Mouse (Mus musculus) intestine, embryonic 14.5 days (tissue): ENCODE results near the gene Proser1. TPM values are rescaled to one million over a fixed set of nuclear protein-coding genes. Genes with fewer than 3 reads are reported as not detected.
A peak's percentile ranks its signal among the peaks of the same experiment; 100 is the strongest.

Experiments
- ATAC-seq: fragments of 200-750 bp; cut with Nextera tagmentation; replicated peaks from 2 replicates; pipeline ENCODE4 v1.8.0; 2017; ENCODE audit warnings: low read depth, moderate number of reproducible peaks, moderate TSS enrichment, moderate library complexity; ENCODE audit not compliant: low FRiP score, low TSS enrichment
- DNase-seq: peaks from one replicate; pipeline ENCODE4 v3.0.0-alpha.2; 2018; ENCODE audit warnings: low spot score
- H3K27ac ChIP-seq: fragments of 300-500 bp; sonication (generic); 2 replicates; pipeline ENCODE4 v1.5.1; 2014; ENCODE audit warnings: low read depth, mild to moderate bottlenecking, control low read depth
- H3K27me3 ChIP-seq: fragments of 300-500 bp; sonication (generic); replicated peaks from 2 replicates; pipeline ENCODE4 v1.6.1; 2014; ENCODE audit warnings: low read length, control low read depth; ENCODE audit not compliant: control insufficient read depth, insufficient read depth
- H3K36me3 ChIP-seq: fragments of 300-500 bp; sonication (generic); 2 replicates; pipeline ENCODE4 v1.6.1; 2014; ENCODE audit warnings: low read length, control low read depth; ENCODE audit not compliant: control insufficient read depth, insufficient read depth
- H3K4me1 ChIP-seq: fragments of 300-500 bp; sonication (generic); replicated peaks from 2 replicates; pipeline ENCODE4 v1.6.1; 2014; ENCODE audit warnings: low read length, control low read depth, mixed read lengths; ENCODE audit not compliant: control insufficient read depth, insufficient read depth
- H3K4me2 ChIP-seq: fragments of 300-500 bp; sonication (generic); 2 replicates; pipeline ENCODE4 v1.6.1; 2014; ENCODE audit warnings: low read length
- H3K4me3 ChIP-seq: fragments of 300-500 bp; sonication (generic); 2 replicates; pipeline ENCODE4 v1.5.1; 2014; ENCODE audit warnings: low read depth, low read length, control low read depth, mixed read lengths
- H3K9ac ChIP-seq: fragments of 300-500 bp; sonication (generic); 2 replicates; pipeline ENCODE4 v1.6.1; 2014; ENCODE audit warnings: mild to moderate bottlenecking, low read length
- H3K9me3 ChIP-seq: fragments of 300-500 bp; sonication (generic); 2 replicates; pipeline ENCODE4 v1.6.1; 2016; ENCODE audit warnings: low read length, control low read depth; ENCODE audit not compliant: control insufficient read depth
- WGBS: fragments of 180-500 bp; shearing (Covaris S2); extraction: QIAGEN DNeasy Blood & Tissue Kit; methylation state at CpG from one replicate; pipeline ENCODE4 v1.1.7; 2014; 5-methylcytosine and 5-hydroxymethylcytosine counted together
- polyA plus RNA-seq: library from polyadenylated mRNA; unstranded; fragments of >200 nt; fragmentation: Nextera tagmentation; extraction: Ambion mirVana; gene quantifications from 2 replicates; pipeline ENCODE4 v1.2.1, GENCODE M21; 2014

Gene Proser1
- polyA plus RNA-seq, 1 experiment from 2014 or later: 18.6 TPM

GRCm38 (mm10) chr3:53457750-53458149 lies 5.7 kb upstream of the Proser1 start:
- Histone ChIP-seq H3K9ac (no peak overlapping the region), H3K4me1 (no peaks in the 10 kb centered on the region), H3K36me3 (peaks cover 77% of the 10 kb centered on the region), H3K4me3 (no peak overlapping the region), H3K27me3 (no peaks in the 10 kb centered on the region), H3K27ac (no peak overlapping the region), H3K4me2 (no peak overlapping the region), H3K9me3 (no peaks in the 10 kb centered on the region)
- 62% methylated on average over 5 of the region's 5 CpGs for WGBS
- no peak for ATAC-seq
- DNase-seq: no peak

- no peak for ATAC-seq
- Histone ChIP-seq H3K27me3 (no peaks in the 10 kb centered on the region), H3K27ac (no peak overlapping the region), H3K36me3 (peaks cover 54% of the 10 kb centered on the region), H3K4me3 (no peak overlapping the region), H3K9ac (no peak overlapping the region), H3K4me2 (no peak overlapping the region), H3K4me1 (no peaks in the 10 kb centered on the region), H3K9me3 (no peaks in the 10 kb centered on the region)
- 78% methylated on average over 9 of the region's 9 CpGs for WGBS
- no peak for DNase-seq
These were observed 3.4 kb upstream of the Proser1 start for GRCm38 (mm10) chr3:53460106-53460505.

GRCm38 (mm10) chr3:53462701-53463045 lies 793 bp upstream of the Proser1 start:
- no peaks in the 10 kb centered on the region for H3K9me3 ChIP-seq
- no peaks in the 10 kb centered on the region for H3K27me3 ChIP-seq
- H3K4me2 ChIP-seq: peak overlapping the region; percentile 66
- ATAC-seq (no peak), DNase-seq (no peak)
- H3K4me1 ChIP-seq: peaks cover 18% of the 10 kb centered on the region
- H3K9ac ChIP-seq: peak overlapping the region; percentile 90
- H3K4me3 ChIP-seq: peak overlapping the region; percentile 95
- peaks cover 28% of the 10 kb centered on the region for H3K36me3 ChIP-seq
- WGBS: 5% methylated on average over 9 of the region's 9 CpGs
- H3K27ac ChIP-seq: peak overlapping the region; percentile 81

- Histone ChIP-seq H3K4me1 (peaks cover 18% of the 10 kb centered on the region), H3K9ac (peak overlapping the region; percentile 90), H3K27ac (peak overlapping the region; percentile 81), H3K27me3 (no peaks in the 10 kb centered on the region), H3K36me3 (peaks cover 23% of the 10 kb centered on the region), H3K9me3 (no peaks in the 10 kb centered on the region), H3K4me2 (peak overlapping the region; percentile 66), H3K4me3 (peak overlapping the region; percentile 95)
- ATAC-seq (no peak), DNase-seq (no peak)
- WGBS: 0% methylated on average over 35 of the region's 35 CpGs
These were observed 274 bp downstream of the Proser1 start for GRCm38 (mm10) chr3:53463765-53464114.

GRCm38 (mm10) chr3:53464146-53464698 lies 756 bp downstream of the Proser1 start:
- Histone ChIP-seq H3K4me1 (peaks cover 18% of the 10 kb centered on the region), H3K4me2 (peak overlapping the region; percentile 66), H3K9me3 (no peaks in the 10 kb centered on the region), H3K36me3 (peaks cover 26% of the 10 kb centered on the region), H3K27me3 (no peaks in the 10 kb centered on the region), H3K4me3 (peak overlapping the region; percentile 95), H3K27ac (peak overlapping the region; percentile 81), H3K9ac (peak overlapping the region; percentile 90)
- 0 out of 2 replicates have a peak, but pooled peaks have one; percentile 28 for ATAC-seq
- DNase-seq: peak; percentile 60
- WGBS: under 1% methylated on average over 20 of the region's 20 CpGs

- Histone ChIP-seq H3K27me3 (no peaks in the 10 kb centered on the region), H3K36me3 (peaks cover 26% of the 10 kb centered on the region), H3K27ac (no peak overlapping the region), H3K4me1 (peaks cover 18% of the 10 kb centered on the region), H3K9me3 (no peaks in the 10 kb centered on the region), H3K4me3 (peak overlapping the region; percentile 95), H3K9ac (no peak overlapping the region), H3K4me2 (peak overlapping the region; percentile 66)
- WGBS: 33% methylated on average over 6 of the region's 6 CpGs
- ATAC-seq (no peak), DNase-seq (no peak)
These were observed 1.9 kb downstream of the Proser1 start for GRCm38 (mm10) chr3:53465330-53465729.

- H3K4me3 ChIP-seq: no peak overlapping the region
- no peak overlapping the region for H3K9ac ChIP-seq
- peaks cover 31% of the 10 kb centered on the region for H3K36me3 ChIP-seq
- ATAC-seq: no peak
- H3K4me1 ChIP-seq: peaks cover 18% of the 10 kb centered on the region
- WGBS: 71% methylated on average over 9 of the region's 9 CpGs
- no peak for DNase-seq
- peak overlapping the region; percentile 18; the same call in 1 of the 2 replicates for H3K4me2 ChIP-seq
- no peak overlapping the region for H3K27ac ChIP-seq
- no peaks in the 10 kb centered on the region for H3K9me3 ChIP-seq
- no peaks in the 10 kb centered on the region for H3K27me3 ChIP-seq
These were observed 3.0 kb downstream of the Proser1 start for GRCm38 (mm10) chr3:53466481-53466880.

GRCm38 (mm10) chr3:53467356-53467755 lies 3.9 kb downstream of the Proser1 start:
- Histone ChIP-seq H3K36me3 (peaks cover 40% of the 10 kb centered on the region), H3K4me1 (peaks cover 18% of the 10 kb centered on the region), H3K4me3 (no peak overlapping the region), H3K9me3 (no peaks in the 10 kb centered on the region), H3K9ac (no peak overlapping the region), H3K27ac (no peak overlapping the region), H3K27me3 (no peaks in the 10 kb centered on the region), H3K4me2 (no peak overlapping the region)
- DNase-seq (no peak), ATAC-seq (no peak)
- WGBS: 79% methylated on average over 5 of the region's 5 CpGs

GRCm38 (mm10) chr3:53469650-53470049 lies 6.2 kb downstream of the Proser1 start:
- Histone ChIP-seq H3K4me1 (peaks cover 18% of the 10 kb centered on the region), H3K4me3 (no peak overlapping the region), H3K9me3 (no peaks in the 10 kb centered on the region), H3K36me3 (peaks cover 63% of the 10 kb centered on the region), H3K4me2 (no peak overlapping the region), H3K9ac (no peak overlapping the region), H3K27ac (no peak overlapping the region), H3K27me3 (no peaks in the 10 kb centered on the region)
- WGBS: 89% methylated on average over 5 of the region's 5 CpGs
- ATAC-seq: no peak
- no peak for DNase-seq
